Mouse (Mus musculus): Measurements from ENCODE around the gene Pygl.
A peak's percentile ranks its signal among the peaks of the same experiment; 100 is the strongest.

The Pygl gene

DNA sequence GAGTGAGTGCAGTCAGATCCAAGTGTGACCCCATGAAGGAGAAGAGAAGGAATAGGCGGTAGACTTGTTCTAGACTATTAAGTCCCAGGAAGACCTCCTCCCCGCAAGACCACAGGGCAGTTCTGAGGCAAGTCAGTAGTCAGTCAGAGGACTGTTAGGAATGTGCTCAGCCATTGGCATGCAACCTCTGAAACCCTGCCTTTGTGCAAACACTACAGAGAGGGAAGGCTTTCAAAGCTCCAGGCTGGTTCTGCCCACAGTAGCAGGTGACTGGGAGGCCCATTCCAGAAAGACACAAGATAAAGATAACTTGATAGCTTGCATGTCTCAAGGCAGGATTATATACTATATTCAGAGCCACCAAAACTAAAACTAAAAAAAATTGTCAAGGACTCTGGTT lies at the start of gene Pygl:
TSS of gene Pygl (minus strand) at position 195 of the 400 bp plus-strand sequence.
- DNase-seq (ENCODE audit: low spot score), result peak; percentile 48

GRCm38 (mm10) chr12:70280930-70281329 lies 49.6 kb upstream of the Pygl start:
- no peak for DNase-seq (ENCODE audit: low spot score)

DNA sequence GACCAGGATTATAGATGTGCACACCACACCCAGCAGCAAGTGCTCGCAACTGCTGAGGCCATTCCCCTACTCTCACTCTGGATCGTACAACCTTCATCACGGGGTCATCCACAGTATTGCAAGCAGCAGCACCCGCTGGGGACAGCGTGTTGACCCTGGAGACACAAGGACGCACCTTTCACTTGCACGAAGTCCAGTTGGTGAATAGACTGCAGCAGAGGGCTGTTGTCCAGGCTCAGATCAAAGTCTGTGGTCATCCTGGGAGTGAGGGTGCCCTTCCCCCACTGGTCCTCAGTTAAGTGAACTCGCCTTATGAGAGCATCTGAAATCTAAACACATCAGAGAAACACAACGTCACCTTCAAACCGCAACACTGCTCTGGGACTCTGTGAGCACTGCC lies 49.1 kb upstream of the Pygl start:
- DNase-seq (ENCODE audit: low spot score), result no peak

GRCm38 (mm10) chr12:70277071-70277939 lies 46.0 kb upstream of the Pygl start:
- no peak for DNase-seq (ENCODE audit: low spot score)

- DNase-seq (ENCODE audit: low spot score), result no peak
These were observed 38.4 kb upstream of the Pygl start for GRCm38 (mm10) chr12:70269724-70270123.

DNA sequence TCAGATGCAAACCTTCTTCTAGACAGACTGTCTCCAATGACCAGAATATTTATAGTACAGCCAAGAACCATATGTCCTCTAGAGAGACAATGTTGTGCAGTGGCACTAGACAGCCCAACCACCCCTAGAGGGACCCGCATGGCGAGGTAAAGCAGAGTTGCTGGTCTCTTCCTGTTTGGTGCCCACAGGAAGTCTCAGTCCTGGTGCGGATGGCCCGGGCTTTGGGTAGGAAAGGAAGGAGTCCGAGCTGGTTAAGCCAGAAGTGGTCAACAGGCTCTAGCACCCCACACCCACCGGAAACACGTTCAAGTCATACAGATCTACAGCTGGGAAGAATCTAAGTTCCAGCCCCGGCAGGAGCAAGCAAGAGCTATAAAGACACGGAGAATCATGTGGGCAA lies 36.0 kb upstream of the Pygl start:
- no peak for DNase-seq (ENCODE audit: low spot score)

- DNase-seq (ENCODE audit: low spot score), result no peak
These were observed 35.2 kb upstream of the Pygl start for GRCm38 (mm10) chr12:70266494-70266931.

- no peak for DNase-seq (ENCODE audit: low spot score)
These were observed 32.4 kb upstream of the Pygl start for GRCm38 (mm10) chr12:70263721-70264120.

DNA sequence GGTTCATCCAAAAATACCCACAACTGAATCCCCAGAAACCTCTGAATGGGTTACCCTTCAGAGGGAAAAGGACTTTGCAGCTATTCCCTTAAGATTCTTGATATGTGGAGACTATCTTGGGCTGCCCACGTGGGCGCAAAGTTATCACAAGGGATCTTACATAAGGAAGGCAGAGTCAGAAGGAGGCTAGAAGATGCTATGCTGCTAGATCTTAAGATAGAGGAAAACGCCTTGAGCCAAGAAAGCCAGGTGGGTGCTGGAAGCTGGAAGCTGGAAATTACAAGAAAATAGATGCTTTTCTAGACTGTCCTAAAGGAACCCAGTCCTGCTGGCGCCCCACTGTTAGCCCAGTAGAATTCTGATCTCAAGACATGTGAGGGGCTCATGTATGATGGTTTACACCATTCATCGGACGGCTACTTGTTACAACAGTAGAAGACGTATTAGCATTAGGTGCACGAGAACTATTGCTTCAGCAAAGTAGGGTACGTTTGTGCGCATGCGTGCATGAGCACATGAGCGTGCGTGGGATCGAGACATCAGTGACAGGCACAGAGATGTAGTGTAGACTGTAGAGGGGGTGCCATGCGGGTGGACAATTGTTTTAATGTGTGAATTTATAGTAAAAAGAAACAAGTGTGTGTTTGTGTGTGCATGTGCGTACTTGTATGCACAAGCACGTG lies 31.1 kb upstream of the Pygl start:
- no peak for DNase-seq (ENCODE audit: low spot score)

- DNase-seq (ENCODE audit: low spot score), result no peak
These were observed 20.1 kb upstream of the Pygl start for GRCm38 (mm10) chr12:70251210-70251884.

DNA sequence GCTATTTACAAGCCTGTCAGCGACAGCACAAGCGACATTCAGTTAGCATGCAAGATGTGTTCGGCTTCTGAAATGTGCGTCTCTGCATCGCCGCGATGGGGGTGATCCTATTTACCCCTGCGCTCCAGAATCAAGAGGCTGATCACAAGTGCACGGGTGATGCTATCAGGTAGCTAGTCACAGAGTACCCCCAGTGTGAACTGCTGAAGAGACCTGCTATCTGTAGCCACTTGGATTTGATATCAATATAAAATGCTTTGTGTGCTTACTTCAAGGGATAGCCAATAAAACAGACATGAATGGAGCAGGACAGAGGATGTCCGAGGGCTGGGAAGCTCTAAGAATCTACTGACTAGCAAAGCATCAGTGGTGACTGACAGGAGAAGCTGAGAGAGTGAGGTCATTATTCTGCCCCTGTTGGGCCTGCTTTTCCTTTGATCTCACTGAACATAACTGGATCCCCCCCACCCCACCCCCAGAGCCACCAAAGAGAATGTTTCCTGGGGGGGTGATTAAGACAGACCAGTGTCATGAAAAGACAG lies 18.4 kb upstream of the Pygl start:
- no peak for DNase-seq (ENCODE audit: low spot score)

- peak; percentile 31 for DNase-seq (ENCODE audit: low spot score)
These were observed 16.6 kb upstream of the Pygl start for GRCm38 (mm10) chr12:70247683-70248474.

DNA sequence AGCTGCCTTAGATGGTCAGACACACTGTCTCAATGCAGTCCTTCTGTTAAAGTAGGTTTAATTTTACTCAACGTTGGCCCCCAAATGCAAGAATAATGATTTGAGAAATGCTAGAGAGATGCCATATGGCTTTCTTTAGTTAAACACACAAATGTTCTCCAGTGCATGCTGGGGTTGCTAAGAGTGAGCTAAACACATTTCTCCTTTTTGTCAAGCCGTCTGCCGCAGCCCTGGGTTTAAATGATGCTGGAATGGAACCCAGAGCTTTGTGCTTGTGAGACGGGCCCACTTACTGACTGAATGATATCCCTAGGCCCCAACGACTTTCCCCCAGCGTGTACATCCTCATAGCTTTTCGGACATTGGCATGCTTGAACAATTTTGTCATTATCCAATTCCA lies 11.3 kb upstream of the Pygl start:
- no peak for DNase-seq (ENCODE audit: low spot score)

GRCm38 (mm10) chr12:70239741-70240140 lies 8.5 kb upstream of the Pygl start:
- no peak for DNase-seq (ENCODE audit: low spot score)

DNA sequence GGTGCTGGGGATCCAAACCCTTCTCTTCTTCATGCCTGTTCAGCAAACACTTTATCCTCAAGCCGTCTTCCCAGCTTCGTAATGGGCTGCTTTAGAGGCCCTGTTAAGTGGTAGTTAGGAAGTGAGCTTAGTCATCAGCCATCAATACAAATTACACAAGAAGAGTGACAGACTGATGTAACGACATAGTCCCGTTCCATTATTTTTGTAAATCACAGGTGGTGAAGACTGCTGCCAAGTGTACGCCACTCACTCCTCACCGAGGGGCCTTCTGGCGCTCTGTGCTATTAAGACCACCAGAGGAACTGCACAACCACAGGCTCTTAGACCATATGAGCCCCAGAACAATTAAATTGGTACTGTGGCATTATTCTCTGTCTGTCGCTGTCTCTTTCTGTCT lies 7.3 kb upstream of the Pygl start:
- no peak for DNase-seq (ENCODE audit: low spot score)

DNA sequence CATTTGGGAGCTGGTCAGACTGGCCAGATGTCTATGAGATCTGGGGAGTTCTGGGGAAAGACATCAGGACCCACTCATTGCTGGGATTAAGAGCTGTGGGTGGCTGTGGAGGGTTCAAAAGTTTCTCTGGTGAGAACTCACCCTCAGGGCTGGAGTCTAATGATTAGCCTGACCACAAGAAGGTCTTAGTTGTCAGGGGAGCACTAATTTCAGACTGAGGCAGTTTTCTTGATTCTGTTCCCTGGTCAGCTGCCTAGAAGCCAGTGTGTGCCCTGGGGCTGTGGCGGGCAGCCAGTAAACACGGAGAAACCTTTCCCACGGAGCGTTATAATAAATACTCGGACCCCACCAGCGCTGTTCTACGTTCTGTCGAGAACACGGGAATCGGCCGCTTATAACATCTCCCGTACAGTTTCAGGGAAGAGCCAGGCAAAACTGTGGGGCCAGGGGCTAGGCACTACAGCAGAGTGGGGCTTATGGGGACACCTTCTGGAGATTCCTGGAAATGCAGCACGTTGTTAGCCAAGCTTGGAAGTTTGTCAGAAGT lies 3.7 kb upstream of the Pygl start:
- DNase-seq (ENCODE audit: low spot score), result peak; percentile 54

DNA sequence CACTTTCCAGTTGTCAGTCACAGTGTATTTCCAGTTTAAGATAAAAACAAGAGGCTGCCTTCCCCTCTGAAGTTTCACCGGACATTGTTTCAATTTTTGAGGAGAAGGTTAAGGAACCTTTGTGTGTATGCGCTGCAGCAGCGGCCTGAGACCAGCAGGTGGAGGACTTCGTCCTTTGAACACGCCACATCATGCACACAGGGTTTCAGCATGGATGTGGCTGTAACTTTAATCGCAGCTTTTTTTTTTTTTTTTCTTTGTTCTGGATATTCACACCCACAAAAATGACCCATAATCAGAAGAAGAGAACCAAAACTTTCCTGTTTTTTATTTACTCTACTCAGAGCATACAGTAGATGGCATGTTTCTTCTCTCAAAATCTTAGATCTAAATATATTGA lies 3.1 kb upstream of the Pygl start:
- peak; percentile 54 for DNase-seq (ENCODE audit: low spot score)

DNA sequence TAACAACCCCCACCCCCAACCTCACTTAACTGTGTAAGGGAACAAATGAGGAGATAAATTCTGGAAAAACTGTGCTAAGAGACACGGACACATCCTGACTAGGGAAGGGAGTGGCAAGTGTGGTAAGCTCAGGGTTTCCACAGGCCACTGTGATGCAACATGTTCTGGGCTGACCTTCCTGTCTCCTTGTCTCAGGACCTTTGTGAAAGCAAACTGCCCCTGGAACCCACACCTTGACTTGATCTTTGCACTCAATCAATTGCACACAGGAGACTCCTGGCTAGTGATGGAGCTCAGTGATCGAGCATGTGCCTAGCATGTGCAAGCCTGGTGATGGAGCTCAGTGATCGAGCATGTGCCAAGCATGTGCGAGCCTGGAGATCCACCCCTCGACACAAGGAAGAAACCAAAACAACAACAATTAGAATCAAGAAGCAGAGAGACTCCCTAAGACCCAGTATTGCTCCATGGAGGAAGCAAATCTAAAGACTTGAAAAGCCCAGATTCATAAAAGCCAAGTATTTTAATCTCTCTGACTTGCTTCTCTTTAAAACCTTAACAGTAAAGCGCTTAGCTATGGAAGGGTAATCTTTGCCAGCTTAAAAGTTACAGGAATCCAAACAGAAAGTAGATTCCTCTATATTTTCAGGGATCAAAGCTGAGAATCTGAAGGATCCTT lies 2.5 kb upstream of the Pygl start:
- no peak for DNase-seq (ENCODE audit: low spot score)

DNA sequence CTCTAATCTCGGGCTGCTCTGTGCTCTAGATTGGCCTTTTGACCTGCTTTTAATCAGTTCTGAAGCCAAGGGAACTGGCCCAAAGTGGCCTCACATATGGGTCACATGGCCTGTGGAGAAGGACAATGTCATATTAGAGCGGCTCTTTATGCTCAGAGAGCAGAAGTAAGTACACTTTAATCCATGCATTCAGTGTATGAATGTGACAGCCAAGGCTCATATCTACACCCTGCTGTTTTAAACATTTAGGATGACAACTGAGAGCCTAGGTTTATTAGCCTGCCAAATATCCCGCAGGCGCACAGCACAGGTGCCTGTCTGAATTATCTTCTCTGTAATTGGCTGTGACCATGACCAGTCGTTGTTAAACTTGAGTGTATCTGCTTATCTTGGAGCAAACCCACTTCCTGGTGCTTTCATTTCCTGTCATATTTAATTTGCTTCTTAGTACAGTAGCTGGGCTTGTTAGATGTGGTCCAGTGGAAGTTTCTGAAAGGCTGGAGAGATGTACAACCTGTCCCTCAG lies 794 bp upstream of the Pygl start:
- no peak for DNase-seq (ENCODE audit: low spot score)

DNA sequence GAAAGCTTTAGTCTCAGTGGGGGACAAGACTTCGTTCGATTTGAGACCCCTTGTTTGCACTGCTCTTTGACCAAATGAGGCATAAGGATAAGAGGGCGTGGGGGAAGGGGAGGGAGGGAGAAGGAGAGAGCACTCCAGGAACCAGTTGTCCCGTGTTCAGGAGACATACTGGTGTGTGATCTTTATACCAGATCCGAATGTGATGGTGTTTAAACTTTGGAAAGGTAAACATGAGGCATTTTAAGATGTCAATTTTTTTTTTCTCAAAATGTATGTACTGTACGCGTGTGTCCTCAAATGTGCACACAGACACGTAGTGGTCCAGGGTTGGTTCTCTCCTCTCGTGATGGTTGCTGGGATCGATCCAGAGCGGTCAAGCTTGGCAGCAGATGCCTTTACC lies 3.1 kb downstream of the Pygl start:
- DNase-seq (ENCODE audit: low spot score), result no peak
